Mouse (Mus musculus) CD8-positive naive resting alpha-beta T cell, adult 2 months (primary cell): ENCODE data around the gene Myo1g.

ENCODE experiments used
- DNase-seq, 2 experiments: peaks; one replicate each; pipeline ENCODE4 v3.0.0; 2022; ENCODE audit warnings: low read depth in 2 of 2, low spot score in 2 of 2

Gene Myo1g

GRCm38 (mm10) chr11:6520507-6521173 lies at the start of gene Myo1g:
Gene Myo1g, minus strand, starts transcription at chr11:6520965.
- peak; percentile 58 to 59 for DNase-seq

- no peak for DNase-seq
These were observed 48.6 kb upstream of the Myo1g start for GRCm38 (mm10) chr11:6569410-6569777.

GRCm38 (mm10) chr11:6568584-6569409 lies 48.0 kb upstream of the Myo1g start:
- DNase-seq: peak in 1 of 2 experiments; percentile 46

GRCm38 (mm10) chr11:6567951-6568350 lies 47.2 kb upstream of the Myo1g start:
- DNase-seq: no peak

GRCm38 (mm10) chr11:6566496-6566895 lies 45.7 kb upstream of the Myo1g start:
- no peak for DNase-seq

GRCm38 (mm10) chr11:6563201-6563600 lies 42.4 kb upstream of the Myo1g start:
- DNase-seq: no peak

GRCm38 (mm10) chr11:6562359-6562758 lies 41.6 kb upstream of the Myo1g start:
- DNase-seq: no peak

- no peak for DNase-seq
These were observed 40.7 kb upstream of the Myo1g start for GRCm38 (mm10) chr11:6561474-6561873.

GRCm38 (mm10) chr11:6560655-6561360 lies 40.0 kb upstream of the Myo1g start:
- DNase-seq: peak; percentile 40 to 59

GRCm38 (mm10) chr11:6559996-6560395 lies 39.2 kb upstream of the Myo1g start:
- DNase-seq: peak; percentile 35 to 44

- DNase-seq: no peak
These were observed 37.5 kb upstream of the Myo1g start for GRCm38 (mm10) chr11:6558234-6558633.

- DNase-seq: no peak
These were observed 29.4 kb upstream of the Myo1g start for GRCm38 (mm10) chr11:6550201-6550600.

GRCm38 (mm10) chr11:6549770-6550169 lies 29.0 kb upstream of the Myo1g start:
- DNase-seq: no peak

- no peak for DNase-seq
These were observed 27.0 kb upstream of the Myo1g start for GRCm38 (mm10) chr11:6547696-6548325.

GRCm38 (mm10) chr11:6547037-6547680 lies 26.4 kb upstream of the Myo1g start:
- DNase-seq: peak; percentile 46 to 55

- peak; percentile 79 to 85 for DNase-seq
These were observed 25.6 kb upstream of the Myo1g start, which contains the start of gene Ccm2 for GRCm38 (mm10) chr11:6546205-6547013. Gene Ccm2, plus strand, starts transcription at chr11:6546887.

- no peak for DNase-seq
These were observed 25.1 kb upstream of the Myo1g start for GRCm38 (mm10) chr11:6545857-6546192.

- no peak for DNase-seq
These were observed 24.6 kb upstream of the Myo1g start for GRCm38 (mm10) chr11:6545186-6545856.

GRCm38 (mm10) chr11:6544683-6545082 lies 23.9 kb upstream of the Myo1g start:
- no peak for DNase-seq

- DNase-seq: no peak
These were observed 10.0 kb upstream of the Myo1g start for GRCm38 (mm10) chr11:6530746-6531145.
